Mouse (Mus musculus) urinary bladder, adult 2 months (tissue): ENCODE data around the gene Olfr870. TPM values are rescaled to one million over a fixed set of nuclear protein-coding genes. Genes with fewer than 3 reads are reported as not detected.
"Not testable (repeated sequence)": the region's sequence is repeated elsewhere in the genome, so short reads cannot be mapped to it uniquely, and the experiment has no call there.

ENCODE experiments used
- DNase-seq: peaks from one replicate; pipeline ENCODE4 v3.0.0; 2022; ENCODE audit warnings: low spot score
- polyA plus RNA-seq: library from polyadenylated mRNA; depleted of rRNA; stranded (reverse); fragments of >200 nt; gene quantifications from 2 replicates; pipeline ENCODE4 v1.2.3, GENCODE M21; 2012; rRNA removed

Olfr870 gene
- polyA plus RNA-seq = not detected in 2 replicates

DNA sequence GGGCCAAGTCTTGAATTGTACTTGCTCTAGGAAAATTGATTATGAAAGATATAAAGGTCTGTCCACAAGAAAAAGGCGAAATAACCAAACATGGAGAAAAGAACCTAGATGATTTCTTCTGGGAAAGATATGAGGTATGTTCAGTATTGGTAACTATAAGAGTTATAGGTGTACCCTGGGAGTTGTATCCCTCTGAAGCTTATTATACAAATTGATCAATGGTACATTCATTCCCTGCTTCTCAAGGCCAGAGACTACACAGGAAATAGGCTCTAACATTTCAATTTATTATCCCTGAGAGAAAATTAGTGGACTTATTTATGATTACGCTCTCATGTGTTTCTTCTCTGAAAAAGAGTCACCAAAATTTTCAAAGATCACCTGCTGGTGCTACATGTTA, at the start of gene Olfr870:
Olfr870 (minus strand) TSS at position 101 of the 400 bp plus-strand sequence.
- no peak for DNase-seq

- no peak for DNase-seq
These were observed 38.0 kb upstream of the Olfr870 start, which contains the start of gene Olfr871 for GRCm38 (mm10) chr9:20211907-20212306. Gene Olfr871 (plus strand): TSS chr9:20212207.

GRCm38 (mm10) chr9:20211477-20211876, 37.6 kb upstream of the Olfr870 start:
- no peak for DNase-seq

DNA sequence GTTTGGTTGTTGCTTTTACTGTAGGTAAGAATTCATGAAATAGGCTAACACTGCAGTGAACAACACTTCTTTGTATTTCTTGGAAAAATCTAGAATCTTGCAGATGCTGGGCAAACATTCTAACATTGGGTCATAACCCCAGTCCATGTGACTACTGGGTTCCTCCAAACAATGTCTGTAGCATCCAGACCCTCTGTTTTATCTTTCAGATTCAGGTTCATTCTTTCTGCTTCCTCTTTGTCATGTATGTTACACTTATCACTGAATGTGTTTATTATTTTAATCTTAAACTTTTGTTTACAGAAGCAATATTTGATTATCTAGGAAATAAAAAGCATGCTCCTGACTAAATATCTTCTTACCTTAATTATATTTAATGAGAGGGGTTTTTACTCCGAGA, 37.0 kb upstream of the Olfr870 start:
- DNase-seq = no peak

GRCm38 (mm10) chr9:20203413-20203984, 29.6 kb upstream of the Olfr870 start:
- DNase-seq = not testable (repeated sequence)

DNA sequence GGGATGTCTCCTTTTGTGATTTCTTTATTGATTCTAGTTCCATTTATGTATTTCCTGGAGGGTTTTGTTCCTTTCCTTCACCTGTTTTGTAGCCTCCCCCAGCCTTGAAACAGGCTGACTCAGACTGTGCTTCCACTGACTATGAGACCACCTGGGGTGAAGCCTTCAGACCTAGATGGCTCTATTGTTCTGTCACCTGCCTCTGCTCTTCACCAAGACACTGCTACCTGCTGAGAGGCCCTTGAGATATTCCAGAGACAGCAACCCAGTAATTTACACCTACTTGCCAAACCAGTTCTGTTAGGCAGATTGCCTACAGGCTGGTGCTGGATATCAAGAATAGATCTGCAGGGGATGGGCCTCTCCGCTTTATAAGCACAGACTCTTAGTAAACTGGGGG, 28.3 kb upstream of the Olfr870 start:
- DNase-seq = no peak

- DNase-seq = no peak
These were observed 5.6 kb upstream of the Olfr870 start for GRCm38 (mm10) chr9:20179463-20179862.

DNA sequence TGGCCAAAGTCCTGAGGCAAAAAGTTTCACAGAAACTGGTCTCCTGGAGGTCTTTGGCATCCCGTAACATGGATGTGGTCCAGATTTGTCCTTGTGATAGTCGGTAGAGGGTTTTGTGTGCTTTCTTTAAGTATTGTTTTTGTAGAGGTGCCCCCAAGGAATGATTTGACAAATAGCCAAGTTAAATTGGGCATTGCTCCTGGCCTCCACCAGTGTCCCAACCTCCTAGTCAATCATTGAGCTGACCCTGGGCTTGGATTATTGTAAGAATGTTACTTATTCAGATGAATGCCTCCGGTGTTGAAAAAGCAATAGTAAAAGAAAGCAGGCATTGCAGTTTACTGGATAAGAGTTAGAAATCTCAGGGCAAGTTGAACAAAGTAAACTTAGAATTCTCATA, 24.2 kb downstream of the Olfr870 start:
- DNase-seq = no peak

DNA sequence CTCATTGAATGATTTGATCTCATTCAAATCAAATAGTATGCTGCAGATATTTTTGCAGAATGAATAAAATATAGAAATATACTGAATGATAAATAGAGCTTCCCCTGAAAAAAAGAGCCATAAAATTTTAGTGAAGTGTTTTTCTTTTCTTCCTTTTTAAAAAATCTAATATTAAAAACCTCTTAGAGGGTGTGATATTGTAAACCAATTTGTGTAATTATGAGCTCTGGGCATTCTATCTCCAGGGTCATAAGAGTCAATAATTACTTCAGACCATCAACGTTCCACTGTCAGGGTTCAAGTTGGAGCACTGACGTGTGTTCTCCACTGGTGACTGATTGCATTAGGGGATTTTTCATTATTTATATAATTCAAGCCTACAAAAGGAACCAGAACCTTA, 45.1 kb downstream of the Olfr870 start, which contains the start of gene Olfr869:
Olfr869 (plus strand) TSS at position 301 of the 400 bp plus-strand sequence.
- no peak for DNase-seq

Other genes with a start within 250 kb of the Olfr870 start
- gene Olfr866, start 146.0 kb downstream of the Olfr870 start, polyA plus RNA-seq = not detected in 2 replicates
- gene Olfr867, start 116.5 kb downstream of the Olfr870 start, polyA plus RNA-seq = not detected in 2 replicates
- gene Olfr868, start 75.4 kb downstream of the Olfr870 start, polyA plus RNA-seq = not detected in 2 replicates
- gene Olfr869, start 45.0 kb downstream of the Olfr870 start, polyA plus RNA-seq = not detected in 2 replicates
- not detected in 2 replicates for gene Olfr871, start 38.1 kb upstream of the Olfr870 start, polyA plus RNA-seq
- gene Olfr872, start 63.1 kb upstream of the Olfr870 start, polyA plus RNA-seq = not detected in 2 replicates
- not detected in 2 replicates for gene Olfr39, start 108.3 kb upstream of the Olfr870 start, polyA plus RNA-seq
- gene Olfr873, start 124.5 kb upstream of the Olfr870 start, polyA plus RNA-seq = not detected in 2 replicates
- gene Olfr18, start 162.0 kb upstream of the Olfr870 start, polyA plus RNA-seq = not detected in 2 replicates
- gene Zfp560, start 211.1 kb upstream of the Olfr870 start, polyA plus RNA-seq = 22.6 and 26.5 TPM in 2 replicates